Mouse (Mus musculus) Patski (cell line): ENCODE data around the gene Slc12a8. TPM values are rescaled to one million over a fixed set of nuclear protein-coding genes. Genes with fewer than 3 reads are reported as not detected.

Experiments
- ATAC-seq: fragments of 100-300 bp; one replicate; pipeline ENCODE4 v1.8.0; 2021
- CTCF ChIA-PET: fragments of 350-600 bp; sonication (Branson Sonifier 250); formaldehyde crosslinking; loops from one replicate; lab custom pipeline; 2022; ENCODE audit warnings: inconsistent platforms; lab: Charles Lee
- POLR2A ChIA-PET: fragments of 350-600 bp; sonication (Branson Sonifier 250); formaldehyde crosslinking; loops from one replicate; lab custom pipeline; 2022; ENCODE audit warnings: antibody characterized with exemption, inconsistent platforms; lab: Charles Lee
- DNase-seq: peaks from one replicate; pipeline ENCODE4 v3.0.0-alpha.2; 2011; ENCODE audit warnings: low read depth, low spot score
- H3K27me3 ChIP-seq: fragments of 371-371 bp; one replicate; pipeline ENCODE4 v1.5.1; 2021
- CTCF ChIP-seq: fragments of 100-300 bp; IDR thresholded peaks from one replicate; pipeline ENCODE4 v1.5.1; 2021
- in situ Hi-C: fragments of 300-500 bp; cut with MboI; formaldehyde crosslinking; loops from 3 replicates; pipeline ENCODE4 v1.11.1; 2018; ENCODE audit warnings: low pct_unique_long_range_greater_than_20kb, mixed read lengths
- polyA plus RNA-seq: library from polyadenylated mRNA; unstranded; gene quantifications from one replicate; pipeline ENCODE4 v1.2.3, GENCODE M21; 2021

Gene Slc12a8
- polyA plus RNA-seq, 1 experiment from 2014 or later = 1.2 TPM

DNA sequence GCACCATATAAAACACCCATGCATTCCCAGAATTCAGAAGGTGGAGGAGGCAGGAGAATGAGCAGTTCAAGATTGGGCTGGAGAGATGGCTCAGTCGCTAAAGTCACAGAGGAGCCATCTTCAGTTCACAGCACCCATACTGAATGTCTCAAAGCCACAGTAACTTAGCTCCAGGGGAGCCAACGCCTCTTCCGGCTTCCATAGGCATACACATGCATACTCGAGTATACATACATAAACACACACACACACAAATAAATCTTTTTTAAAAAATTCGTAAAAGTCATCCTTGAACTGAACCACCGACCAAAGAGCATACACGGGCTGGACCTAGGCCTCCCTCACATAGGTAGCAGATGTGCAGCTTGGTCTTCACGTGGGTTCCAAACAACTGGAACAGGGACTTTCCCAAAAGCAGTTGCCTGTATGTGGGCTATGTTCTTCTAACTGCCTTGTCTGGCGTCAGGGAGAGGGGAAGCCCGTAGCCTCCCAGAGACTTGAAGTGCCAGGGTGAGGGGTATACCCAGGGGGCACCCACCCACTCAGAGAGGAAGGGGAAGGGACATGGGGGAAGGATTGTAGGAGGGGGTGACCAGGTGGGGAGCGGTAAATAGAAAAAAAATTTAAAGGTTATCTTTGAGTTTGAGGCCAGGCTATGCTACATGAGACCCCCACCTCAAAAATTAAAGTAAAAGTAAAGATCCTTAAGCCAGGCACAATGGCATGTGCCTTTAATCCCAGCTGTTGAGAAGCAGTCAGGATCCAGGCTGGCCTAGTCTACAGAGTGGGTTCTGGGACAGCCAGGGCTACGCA is 191.7 kb downstream of the Slc12a8 start:
- in situ Hi-C loops = no loop called here
- CTCF ChIA-PET = no interaction called here
- ATAC-seq (no peak), DNase-seq (no peak)
- no peak for TF ChIP-seq CTCF
- H3K27me3 ChIP-seq = no peaks in the 10 kb centered on the region
- POLR2A ChIA-PET = no interaction called here

Other genes starting within 250 kb of the Slc12a8 start
- 46.3 TPM for gene Zfp148, start 136.5 kb upstream of the Slc12a8 start, polyA plus RNA-seq
- 39.4 TPM for gene Heg1, start 167.0 kb downstream of the Slc12a8 start, polyA plus RNA-seq